Mouse (Mus musculus) left cerebral cortex, adult 11 months (tissue): ENCODE data around the gene Phactr2.
A peak's percentile ranks its signal among the peaks of the same experiment; 100 is the strongest.

Experiments
- DNase-seq: peaks from one replicate; pipeline ENCODE4 v3.0.0; 2022; ENCODE audit warnings: low spot score

Gene Phactr2

DNA sequence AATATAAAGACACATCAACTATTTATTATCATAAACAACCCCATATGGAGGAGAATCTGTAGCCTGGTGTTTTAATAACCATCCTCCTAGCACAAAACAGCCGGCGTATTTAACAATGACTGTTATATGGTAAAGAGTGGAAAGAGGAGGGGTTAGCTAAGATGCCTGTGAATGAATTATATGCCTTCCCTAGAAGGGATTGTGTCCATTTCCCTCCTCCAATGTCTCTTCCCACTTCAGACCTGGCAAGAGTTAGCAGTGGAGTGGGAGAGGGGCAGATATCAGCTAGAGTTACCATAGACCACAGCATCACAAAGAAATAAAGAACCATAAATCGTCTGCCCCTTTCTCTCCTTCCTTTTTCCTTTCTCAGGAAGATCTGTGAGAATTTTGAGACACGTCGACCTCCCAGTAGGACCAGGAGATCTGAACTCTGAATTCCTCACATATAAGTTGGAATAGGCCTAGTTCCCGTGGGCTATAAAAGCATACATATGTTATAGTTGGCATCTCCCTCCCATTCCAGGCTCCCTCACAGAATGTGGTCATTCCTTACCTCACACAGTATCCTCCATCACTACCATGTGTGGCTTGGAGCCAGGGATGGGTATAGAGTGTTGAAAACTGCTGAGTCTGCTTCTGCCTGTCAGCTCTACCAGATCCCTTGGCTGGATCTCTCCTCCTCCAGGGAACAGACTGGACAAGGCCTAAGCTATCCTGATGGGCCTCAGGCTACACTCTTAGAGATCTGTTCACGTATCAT lies 25.7 kb downstream of the Phactr2 start:
- DNase-seq: no peak

DNA sequence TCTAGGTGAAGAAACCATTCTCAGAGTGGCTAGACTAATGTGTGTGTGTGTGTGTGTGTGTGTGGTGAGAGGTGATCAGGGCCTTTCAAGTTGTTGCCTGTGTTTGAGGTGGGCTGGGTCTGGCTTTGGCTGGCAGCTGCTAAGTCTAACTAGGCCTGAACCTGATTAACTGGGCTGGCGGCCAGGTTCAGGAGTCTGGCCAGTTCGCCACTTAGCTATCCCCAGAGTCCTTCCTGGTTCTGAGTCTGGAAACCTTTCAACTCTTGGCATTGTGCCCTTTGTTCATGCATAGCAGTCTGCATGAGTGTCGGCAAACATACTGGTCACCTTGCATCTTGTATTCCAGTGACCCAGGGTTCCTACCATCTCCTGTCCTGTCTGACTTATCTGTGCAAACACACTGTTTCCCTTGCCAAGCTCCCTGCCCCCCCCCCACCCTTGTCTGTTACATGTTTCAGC lies 27.4 kb downstream of the Phactr2 start:
- DNase-seq: no peak

DNA sequence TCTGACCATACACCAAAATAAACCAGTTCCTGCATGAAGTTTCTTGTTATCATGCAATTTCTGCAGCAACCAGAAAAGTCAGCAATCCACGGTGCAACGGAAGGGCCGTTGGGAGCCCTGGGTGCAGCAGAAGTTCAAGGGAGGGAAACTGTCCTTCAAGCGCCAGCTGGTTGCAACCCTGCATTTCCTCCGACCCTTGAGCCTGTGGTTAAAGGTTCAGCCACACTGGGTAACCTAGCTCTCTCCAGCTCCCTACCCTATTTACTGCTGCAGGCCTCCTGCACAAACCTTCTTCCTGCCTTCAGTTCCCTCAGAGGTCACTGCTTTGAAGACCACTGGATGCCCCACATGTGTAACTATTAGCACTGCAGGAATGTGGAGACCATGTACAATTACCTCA lies 30.0 kb downstream of the Phactr2 start:
- DNase-seq: no peak

DNA sequence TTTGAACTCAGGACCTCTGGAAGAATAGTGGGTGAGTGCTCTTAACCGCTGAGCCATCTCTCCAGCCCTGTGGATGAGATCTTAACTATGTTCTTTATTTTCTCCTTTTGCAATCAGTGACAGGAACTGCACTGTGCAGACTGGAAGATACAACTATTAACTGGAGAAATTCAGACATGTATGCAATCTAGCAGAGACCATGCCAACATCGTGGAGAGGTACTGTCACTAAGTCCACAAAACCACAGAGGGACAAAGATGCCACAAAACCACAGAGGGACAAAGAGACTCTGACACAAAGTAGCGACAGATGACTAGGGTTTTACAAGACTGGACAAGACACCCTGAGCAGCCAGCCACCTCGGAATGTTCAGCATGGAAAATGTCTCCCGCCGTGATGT lies 30.6 kb downstream of the Phactr2 start:
- DNase-seq: no peak

DNA sequence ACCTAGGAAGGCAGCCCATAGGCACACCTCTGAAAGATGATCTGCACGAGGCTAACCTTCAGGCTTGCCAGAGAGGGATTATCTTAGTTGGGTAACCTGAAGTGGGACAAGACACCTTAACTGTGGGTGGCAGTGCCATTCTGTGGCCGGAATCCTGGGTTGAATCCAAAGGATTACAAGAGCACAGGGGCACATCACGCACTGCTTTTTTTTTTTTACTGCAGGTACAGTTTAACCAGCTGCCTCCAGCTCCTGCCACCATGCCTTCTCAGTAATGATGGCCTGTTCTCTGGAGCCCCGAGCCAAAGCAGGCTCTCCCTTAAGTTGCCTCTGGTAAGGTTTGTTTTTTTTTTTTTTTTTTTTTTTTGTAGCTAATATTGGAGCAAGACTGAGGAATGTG lies 33.9 kb downstream of the Phactr2 start:
- no peak for DNase-seq

DNA sequence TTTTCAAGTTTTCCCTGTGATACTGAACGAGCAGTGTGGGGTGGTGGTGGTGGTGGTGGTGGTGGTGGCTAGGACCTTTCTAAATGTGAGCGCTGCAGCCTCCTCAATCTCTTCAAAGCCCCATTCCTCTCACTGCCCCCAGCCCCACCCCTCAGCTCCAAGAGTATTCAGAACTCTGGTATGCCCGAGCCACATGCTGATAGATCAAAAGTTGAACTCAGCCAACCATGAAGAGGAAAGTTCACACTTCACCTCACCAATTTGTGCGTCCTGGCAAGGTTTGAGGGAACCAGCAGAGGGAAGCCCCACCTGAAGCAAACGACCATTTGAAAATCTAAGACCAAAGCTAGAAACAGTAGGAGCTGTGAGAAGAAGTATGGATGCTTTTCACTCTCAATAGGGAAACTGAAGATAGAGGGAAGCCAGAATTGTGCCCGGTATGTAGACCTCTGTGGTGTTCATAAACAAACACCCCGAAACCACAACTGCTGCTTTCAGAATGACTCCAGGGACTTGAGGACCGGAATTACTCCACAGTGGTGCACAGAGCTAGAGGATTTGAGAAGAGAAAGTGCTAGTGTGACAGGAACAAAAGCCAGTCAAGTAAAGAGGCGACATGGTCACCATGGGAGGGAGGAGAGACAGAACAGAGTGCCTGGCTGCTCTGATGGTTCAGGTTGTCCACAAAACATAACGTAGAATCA lies 35.9 kb downstream of the Phactr2 start:
- DNase-seq: no peak

DNA sequence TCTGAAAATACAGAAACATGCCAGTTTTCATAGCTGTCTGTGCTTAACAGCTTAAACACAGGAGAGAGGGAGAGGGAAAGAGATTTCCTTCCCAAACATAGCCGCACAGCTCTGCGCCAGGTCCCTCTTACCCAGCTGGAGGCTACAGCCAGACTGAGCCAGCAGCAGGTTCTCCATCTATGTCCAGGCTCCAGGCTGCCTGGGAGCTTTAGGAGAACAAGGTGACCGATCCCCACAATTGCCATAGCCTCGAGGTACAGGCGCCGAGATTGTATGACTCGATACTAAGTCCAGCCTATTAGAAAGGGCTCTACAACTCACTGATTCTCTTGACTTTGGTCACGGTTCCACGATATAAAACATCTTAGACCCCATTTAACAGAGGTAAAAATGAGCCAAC lies 37.2 kb downstream of the Phactr2 start:
- no peak for DNase-seq

DNA sequence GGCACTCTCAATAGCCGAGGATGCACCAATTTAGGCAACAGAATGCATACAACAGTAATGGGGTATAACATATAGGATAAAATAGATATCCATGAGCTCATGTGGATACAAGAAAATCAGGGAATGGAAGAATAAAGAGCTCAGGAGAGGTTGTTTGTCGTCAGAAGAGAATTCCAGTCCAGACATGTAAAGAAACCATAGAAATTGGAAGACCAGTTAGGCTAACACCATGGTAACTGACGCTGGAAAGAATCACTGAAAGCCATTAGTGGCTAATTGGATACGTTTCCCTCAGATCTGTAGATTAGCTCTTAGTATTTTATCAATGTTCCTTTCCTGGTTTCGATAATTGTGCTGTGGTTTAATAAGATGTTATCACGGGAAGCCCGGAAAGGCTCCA lies 41.2 kb downstream of the Phactr2 start:
- DNase-seq: no peak

DNA sequence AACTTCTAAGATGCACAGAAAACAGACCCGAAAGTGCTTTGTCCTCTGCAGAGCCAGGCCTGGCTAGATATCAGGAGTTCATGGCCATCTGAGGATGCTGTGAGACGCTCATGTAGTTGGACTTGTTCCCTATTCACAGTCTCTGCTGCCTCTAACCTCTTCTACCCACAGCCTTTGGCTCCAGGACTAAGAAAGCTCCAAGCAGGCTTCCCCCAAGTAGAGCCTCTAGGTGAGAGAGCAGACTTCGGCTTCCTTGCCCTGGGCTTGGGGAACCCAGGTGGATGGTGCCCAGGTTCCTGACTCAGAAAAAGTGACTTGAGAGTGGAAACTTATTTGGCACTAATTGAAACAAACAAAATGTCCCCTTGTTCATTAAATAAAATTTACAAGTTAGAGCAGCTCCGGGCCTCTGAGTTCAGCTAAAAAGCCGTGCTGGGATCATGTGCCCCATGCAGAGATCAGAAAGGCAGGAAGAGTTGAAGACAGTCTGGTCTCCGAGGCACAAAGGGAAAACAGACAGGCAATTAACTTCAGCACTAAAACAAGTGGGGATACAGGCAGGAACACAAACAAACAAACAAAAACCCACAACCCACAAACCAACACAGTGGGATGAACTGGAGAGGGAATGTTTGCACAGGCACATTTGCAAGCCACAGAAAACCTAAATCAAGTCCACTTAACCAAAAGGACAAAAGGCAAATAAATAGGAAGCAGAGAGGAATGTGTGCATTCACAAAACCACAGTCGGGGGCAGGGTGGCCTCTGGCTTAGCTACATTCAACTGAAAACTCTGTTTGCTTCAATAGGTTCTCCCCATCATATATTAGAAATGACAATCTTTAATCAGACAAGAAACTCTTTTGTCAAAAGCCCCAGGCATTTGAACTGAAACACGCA lies 42.3 kb downstream of the Phactr2 start:
- no peak for DNase-seq

DNA sequence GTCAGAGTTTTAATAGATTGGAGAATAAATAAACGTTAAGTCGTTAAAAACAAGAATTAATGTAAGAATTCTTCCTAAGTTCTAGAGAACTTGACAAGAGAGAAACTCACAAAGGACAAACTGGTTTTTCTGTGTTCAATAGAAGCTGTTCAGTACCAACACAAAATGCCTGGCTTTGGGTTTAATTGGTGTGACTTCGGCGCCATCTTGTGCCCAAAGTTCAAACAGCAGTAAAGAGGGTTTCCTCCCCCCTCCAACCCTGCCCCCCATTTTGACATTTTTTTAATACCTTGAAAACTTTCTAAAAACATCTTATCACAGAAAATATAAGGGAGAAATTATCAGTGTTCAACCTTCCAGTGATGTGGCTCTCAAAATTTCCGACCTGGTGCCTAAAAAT lies 44.4 kb downstream of the Phactr2 start:
- DNase-seq: peak; percentile 32

DNA sequence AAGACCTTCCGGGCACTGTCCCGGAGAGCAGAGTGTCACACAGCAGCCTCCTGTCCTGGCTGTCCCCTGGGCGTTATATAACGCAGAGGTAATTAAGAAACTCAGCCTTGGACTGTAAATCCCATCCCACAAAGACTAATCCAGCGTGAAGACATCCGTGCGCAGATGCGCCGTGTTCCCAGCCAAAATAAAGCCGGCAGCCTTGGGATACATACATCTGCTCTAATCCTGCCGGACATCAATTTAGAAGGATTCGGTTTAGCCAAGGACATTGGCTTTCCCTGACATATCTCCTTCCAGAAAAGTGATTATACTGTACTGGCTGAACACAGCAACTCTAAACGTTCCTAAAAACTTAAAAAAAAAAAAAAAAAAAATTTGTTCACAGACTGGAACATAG lies 45.0 kb downstream of the Phactr2 start:
- no peak for DNase-seq

DNA sequence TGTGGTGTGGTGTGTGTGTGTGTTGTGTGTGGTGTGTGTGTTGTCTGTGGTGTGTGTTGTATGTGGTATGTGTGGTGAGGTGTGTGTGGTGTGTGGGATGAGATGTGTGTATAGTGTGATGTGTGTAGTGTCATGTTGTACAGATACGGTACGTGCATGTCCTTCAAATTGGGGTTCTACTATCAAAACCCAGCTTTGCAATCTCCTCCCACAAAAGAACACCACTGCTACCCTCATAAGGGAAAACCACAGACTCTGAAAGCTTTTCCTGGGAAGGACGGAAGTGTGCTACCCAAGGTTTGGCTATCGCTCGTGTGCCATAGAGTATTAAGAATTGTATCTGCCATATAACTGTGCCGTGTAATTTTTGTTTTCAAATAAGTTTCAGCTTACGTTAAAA lies 45.7 kb downstream of the Phactr2 start:
- no peak for DNase-seq

DNA sequence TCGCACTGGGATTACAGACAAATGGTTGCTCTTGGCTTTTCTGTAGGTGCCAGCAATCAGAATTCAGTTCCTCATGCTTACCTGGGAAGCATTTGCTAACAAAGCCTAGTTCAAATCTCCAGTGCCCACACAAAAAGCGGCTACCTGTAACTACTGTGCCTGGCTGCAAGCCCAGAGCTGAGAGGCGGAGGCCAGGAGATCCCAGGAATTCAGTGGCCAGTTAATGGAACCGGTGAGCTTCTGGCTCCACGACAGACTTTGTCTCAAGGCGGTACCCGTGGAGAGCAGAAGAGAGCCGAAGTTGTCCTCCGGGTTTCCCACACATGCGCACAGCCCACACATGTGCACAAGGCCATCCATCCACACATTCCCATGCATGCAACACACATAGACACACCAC lies 46.6 kb downstream of the Phactr2 start:
- DNase-seq: no peak

DNA sequence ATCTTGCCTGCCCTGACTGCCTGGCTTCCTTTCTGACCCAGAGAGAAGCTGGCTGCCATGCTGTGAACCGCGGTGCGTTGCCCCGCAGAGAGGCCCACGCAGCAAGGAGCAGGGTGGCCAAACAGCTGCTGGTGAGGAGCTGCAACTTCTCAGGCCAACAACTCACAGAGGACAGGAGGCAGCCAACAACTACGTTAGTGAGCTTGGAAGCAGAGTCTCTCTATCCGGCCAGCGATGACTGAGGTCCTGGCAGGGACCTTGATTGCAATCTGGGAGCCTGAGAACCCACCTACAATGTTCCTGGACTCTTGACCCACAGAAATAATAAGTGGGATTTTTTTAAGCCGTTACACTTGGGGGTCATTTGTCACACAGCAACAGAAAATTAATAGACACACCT lies 49.0 kb downstream of the Phactr2 start:
- DNase-seq: no peak

DNA sequence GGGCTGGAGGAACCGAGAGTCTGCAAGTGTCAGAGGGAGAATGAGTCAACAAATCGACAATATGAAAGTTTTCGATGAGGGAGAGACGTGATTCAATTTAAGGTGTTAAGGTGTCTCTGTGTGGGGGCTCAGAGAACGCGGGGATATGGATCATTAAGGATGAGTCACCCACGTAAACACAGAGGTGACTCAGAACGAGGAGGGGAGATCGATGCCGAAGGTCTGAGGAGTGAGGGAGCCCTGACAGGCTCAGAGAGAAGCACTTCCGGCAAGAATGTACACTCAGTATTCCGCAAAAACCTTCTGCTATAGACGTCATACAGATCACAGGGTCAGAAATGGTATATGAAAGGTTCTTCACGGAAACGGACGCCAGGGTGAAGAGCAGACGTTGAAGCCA lies 49.7 kb downstream of the Phactr2 start:
- no peak for DNase-seq

DNA sequence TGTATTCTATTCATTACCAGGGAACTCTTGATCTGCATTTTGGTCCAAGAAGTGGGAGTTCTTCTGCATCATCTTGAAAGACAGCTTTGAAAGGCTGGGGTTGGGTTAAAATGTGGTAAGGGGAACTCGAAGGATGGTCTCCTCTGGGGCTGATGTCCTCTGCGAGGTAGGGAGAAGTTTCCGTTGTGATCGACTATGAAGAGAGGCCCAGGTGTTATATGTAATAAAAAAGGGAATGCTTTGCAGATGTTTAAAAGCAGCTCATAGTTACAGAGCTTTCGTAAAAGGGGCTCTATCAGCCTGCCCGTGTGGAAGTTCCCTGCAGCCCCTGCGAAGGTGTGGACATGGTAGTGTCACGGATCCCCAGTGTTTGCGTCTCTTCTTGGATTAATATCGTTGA lies 50.2 kb downstream of the Phactr2 start:
- no peak for DNase-seq

DNA sequence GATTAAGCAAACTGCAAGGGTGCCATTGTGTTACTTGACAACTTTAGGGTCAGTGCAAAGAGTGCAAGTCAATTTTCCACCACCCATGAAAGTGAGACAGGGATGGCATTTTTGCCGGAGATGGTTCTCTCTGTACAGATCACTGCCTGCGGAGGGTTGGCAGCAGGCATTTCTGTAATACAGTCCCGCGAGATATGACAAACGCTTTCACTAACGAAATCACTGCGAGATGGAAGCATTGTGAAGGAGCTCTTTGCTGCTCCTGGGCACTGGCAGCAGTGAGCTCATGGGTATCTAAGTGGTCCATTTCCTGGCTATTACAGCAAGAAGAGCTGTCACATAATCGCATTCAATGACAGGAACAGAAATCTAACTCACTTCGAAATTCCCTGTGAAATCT lies 52.1 kb downstream of the Phactr2 start:
- DNase-seq: no peak

DNA sequence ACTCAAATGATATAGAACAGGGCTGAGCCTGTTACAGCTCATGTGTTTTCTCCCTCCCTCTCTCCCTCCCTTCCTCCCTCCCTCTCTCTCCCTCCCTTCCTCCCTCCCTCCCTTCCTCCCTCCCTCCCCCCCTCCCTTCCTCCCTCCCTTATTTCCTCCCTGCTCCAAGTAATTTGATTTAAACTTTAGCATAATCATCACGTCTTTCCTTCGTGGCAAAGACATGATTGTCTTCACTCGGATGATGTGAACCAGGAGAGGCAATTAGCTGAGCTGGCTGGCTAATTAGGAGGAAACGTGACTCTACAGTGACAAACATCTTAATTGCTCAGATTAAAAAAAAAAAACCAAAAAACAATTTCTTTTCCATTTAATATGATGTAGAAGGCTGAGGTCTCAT lies 55.0 kb downstream of the Phactr2 start:
- no peak for DNase-seq

DNA sequence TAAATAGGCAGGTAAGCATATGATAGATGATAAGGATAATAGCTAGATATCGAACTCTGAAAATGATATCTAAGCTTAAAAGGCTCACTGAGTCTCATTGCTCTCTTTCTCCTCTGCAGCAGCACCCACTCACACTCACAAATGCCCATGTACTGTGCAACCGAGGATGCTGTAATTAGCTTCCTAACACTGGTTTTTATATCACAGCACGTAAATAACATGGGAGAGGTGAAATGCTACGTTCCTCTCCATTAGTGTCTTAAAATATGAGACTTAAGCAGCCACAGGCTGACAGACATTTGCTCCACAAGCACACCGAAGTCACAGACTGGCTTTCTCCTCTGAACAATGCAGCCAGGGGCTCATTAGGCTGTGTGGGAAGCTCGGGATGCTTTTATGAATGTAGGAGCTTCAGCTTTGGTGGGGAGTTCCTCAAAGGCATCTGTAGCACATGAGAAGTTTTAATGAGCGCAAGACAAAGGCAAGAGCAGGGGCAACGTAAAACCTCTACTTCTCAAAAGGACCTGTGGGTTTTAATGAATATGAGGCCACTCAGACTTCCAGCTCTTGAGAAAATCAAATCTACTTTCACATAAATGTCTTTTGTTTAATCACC lies 58.6 kb downstream of the Phactr2 start:
- no peak for DNase-seq

DNA sequence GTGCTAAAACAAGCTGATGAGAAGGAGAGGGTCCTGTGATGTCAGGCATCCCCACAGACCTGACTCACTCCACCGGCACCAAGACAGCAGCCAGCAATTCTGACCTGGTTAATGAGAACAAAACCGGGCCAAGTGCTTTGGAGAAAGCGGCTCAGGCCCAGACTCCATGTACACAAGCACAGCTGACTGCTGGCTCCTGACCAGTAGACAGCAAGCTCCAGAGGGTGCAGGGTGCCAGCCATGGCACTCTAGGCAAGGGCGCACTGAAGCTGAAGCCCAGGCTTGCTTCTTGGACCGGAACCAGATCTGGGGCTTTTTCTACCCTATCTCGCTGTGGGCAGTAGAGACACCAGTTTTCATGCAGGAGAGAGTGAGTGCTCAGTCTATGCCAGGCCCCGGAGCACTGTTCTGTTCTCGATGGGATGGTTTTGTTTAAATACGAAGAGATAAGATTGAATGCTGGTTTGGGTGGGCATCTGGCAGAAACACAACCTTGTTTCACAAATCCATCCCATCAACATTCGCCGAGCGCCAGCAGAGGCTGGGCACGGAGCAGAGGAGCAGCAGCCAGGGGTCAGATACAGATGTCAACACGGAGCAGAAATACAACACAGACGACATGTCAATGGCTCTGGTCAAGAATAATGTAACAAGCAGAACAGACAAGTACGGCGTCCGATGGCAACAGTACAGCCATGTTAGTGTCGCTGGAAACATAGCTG lies 61.8 kb downstream of the Phactr2 start:
- DNase-seq: no peak

DNA sequence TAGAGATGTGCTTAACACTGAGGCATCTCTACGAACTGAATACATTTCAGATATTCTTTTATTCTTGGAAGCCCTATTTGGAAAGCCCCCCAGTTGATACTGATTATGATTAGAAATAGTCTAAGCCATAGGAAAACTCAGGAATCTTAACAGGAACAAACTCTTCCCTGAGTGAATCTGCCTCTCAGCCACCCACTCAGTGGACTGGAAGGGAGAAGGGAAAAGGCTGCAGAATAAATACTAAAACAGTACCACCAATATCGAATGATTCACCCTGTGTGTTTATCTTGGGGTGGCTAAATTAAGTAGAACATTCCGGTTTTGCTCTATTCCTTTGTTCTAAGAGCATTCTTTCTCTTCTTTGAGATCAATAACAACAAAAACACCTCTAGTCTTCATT lies 63.2 kb downstream of the Phactr2 start:
- DNase-seq: no peak

DNA sequence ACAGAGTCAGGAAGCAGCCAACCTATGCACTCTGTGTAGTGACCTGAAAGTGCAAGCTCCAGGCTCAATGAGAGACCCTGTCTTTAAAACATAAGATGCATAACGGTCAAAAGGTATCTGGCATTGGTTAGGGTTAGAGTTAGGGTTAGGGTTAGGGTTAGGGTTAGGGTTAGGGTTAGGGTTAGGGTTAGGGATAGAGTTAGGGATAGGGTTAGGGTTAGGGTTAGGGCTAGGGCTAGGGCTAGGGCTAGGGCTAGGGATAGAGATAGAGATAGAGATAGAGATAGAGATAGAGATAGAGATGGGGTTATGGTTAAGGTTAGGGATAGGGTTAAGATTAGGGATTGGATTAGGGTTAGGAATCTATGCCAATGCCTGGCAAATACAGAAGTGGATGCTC lies 72.2 kb downstream of the Phactr2 start:
- DNase-seq: no peak
